Mouse (Mus musculus): ENCODE measurements at regions not wholly inside any gene's neighbourhood (a gene's known extent, or its start where the extent isn't known, plus 50 kb on each side); places are given as distances from the start of the nearest gene placed in this dataset.

DNA sequence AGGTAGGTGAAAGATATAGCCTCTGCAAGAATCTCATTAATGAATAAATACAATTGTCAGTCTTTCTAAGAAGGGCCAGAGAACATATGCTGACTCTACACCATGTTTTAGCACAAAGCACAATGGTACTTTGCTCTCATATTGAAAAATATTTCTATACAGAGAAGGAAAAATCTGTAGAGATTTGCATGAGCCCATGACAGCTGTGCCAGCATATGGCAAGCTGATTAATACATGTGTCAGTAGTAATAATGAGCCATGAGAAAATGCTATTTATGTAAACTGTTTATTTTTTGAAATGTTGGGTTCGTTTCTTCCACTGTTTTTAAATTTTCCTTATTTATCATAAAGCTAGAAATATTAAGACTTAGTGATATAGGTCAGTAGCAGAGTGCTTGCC lies 604.5 kb upstream of the Rgs18 start:
- DNase-seq (ENCODE audit: low spot score in 2 of 2) = peak in 1 of 2 experiments; percentile 36

DNA sequence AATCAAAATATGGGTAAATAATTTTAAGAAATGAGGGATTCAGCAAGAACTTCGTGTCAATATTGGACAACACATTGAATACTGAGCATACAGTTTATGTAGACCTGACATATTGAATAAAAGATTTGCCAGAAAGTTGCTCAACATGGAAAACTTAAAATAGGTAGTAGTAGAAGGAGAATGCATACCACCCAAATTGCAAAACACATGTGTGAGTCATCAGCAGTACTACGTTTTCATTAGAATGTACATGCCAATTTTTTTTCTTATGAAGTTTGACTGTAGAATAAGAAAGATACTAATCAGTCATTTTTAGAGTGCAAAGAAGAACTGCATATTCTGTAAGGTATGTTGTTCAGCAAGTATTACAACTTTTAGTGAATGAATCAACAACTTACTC lies 601.8 kb upstream of the Rgs18 start:
- DNase-seq (ENCODE audit: low spot score in 2 of 2) = no peak

DNA sequence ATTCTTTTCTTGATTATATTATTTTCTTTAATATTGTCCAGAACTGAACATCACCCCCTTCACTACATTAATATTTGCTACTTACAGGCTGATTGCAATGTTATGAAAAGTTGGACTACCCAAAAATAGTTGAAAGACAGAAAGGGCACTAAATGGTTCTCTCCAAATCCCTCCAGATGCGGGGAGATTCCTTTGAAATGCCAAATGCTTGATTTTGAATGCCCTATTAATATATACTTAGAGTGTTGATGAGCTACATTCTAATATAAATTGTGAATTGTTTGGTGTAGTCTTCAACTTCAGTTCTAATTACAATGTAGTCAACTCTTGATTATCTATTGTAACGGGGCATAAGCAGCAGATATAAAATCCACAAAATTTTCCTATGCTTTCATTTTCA lies 600.8 kb upstream of the Rgs18 start:
- no peak for DNase-seq (ENCODE audit: low spot score in 2 of 2)

DNA sequence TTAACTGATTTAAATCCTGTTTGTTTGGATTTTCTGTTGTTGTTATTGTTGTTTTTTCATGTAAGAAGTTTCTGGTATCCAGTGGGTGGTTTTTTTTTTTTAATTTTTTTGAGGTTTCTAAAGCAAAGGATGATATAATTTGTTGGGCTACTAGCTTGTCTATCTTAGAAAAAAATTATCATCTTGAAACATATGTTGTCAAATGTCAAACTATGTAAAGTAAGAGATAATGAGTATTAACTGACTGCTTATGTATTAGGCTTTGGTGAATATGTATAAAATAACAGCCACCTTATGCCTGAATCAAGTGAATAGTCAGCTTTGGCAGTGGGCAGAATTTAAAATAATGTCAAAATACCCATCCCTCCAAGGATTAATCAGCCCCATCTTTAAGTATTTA lies 588.6 kb upstream of the Rgs18 start:
- no peak for DNase-seq (ENCODE audit: low spot score in 2 of 2)

DNA sequence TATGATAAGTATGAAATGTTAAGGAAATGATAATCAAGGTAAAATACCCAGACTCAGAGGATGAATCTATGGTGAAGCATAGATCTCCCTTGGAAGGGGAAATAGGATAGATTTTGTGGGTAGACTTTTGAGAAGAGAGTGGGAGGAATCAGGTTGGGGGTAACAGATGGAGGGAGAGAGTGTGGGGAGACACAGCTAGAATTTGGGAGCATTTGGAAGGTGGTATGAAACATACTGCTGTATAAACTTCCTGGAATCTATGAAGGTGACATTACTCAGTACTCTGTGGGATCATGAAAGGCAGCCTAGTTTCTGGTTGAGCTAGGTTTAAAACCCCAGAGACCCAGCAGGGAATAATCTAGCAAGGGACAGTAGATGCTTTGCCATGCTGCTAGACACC lies 569.6 kb upstream of the Rgs18 start:
- DNase-seq (ENCODE audit: low spot score in 2 of 2) = no peak

DNA sequence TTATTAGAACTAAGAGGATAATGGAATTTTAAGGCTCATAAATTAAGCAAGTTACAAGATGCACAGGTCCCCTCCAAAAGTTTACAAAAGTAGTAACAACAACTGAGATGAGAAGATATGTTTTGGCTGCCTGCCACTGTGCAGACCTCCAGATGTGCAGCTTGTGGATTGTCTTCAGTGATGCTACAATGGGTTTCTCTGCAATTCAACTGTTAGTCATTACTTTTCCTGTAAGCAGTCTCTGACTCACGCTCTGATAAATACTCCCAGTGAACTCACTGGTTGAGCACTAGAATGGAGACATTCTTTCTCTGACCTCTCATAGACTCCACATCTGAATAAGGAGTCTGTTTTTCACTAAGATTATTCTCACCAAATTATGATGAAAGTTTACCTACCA lies 569.1 kb upstream of the Rgs18 start:
- no peak for DNase-seq (ENCODE audit: low spot score in 2 of 2)

DNA sequence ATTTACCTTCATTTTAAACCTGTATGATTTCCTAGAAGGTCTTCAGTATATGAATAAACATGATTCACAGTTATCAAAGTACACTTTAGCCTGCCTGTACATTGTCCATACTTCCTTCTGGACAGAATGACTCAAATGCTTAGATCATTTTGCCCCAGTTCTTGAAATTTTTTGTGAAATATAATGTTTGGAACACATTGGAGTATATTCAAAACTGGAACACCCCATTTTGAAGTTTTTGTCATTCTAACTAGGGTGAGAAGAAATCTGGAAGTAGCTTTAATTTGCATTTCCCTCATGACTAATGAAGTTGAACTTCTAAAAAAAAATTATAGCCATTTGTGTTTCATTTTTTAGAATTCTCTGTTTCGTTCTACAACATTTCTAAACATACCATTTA lies 561.6 kb upstream of the Rgs18 start:
- DNase-seq (ENCODE audit: low spot score in 2 of 2) = no peak

DNA sequence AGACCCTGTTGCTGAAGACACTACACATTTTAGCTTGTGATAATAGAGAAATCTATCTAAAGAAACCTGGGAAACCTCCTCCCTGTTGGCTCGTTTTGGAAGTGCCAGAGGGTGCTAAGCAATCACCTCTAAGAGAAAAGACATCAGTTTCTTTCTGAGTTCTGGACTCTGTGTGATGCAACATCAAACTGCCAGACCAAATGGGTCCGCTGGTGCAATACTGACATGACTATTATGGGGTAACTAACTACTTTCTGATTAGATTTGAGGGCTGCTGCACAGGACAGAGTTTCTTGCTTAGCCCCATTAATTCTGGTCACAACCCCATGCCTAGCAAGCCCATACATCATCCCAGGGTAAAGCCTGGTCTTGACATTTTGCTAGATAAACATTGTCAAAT lies 517.7 kb upstream of the Rgs18 start:
- no peak for DNase-seq (ENCODE audit: low spot score in 2 of 2)

All from layer of hippocampus, postnatal 14 days (tissue).